Mouse (Mus musculus) granulocyte monocyte progenitor cell, adult 5-6 weeks (primary cell): ENCODE measurements around the gene Serpinb6b. TPM values are rescaled to one million over a fixed set of nuclear protein-coding genes. Genes with fewer than 3 reads are reported as not detected.

Source experiments
- ATAC-seq: replicated peaks from 2 replicates; pipeline ENCODE4 v1.8.0; 2016; ENCODE audit warnings: mild to moderate bottlenecking, moderate TSS enrichment, inconsistent platforms; ENCODE audit not compliant: poor library complexity, severe bottlenecking
- total RNA-seq, 2 experiments: library from RNA; stranded (forward) in 1 of 2; stranded (reverse) in 1 of 2; fragments of 200-712, 200-1000 nt in 1 of 2; fragments of >200 nt in 1 of 2; fragmentation: Nextera tagmentation in 1 of 2; gene quantifications; 2 replicates each; pipeline ENCODE4 v1.2.3; 2014 to 2017

The Serpinb6b gene
- total RNA-seq, 2 experiments from 2014 or later: 1.9 to 5.9 TPM

DNA sequence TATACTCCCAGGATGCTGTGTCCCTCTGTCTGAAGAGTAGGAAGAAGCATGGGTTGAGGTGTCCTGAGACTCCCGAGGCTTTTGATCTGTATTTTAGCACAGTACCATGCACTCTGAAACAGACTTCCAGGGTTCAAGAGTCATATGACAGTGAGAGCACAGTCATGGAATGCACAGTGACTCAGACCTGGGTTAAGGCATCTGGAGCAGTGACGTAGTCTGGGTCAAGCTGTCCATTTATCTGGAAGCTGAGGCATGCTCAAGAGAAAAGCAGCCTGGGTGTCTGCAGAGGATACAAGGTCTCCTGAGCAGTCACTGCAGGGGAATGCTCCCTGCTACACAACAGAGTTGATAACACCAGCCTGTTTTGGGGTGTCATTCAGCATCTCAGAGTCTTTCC lies 63.5 kb downstream of the Serpinb6b start:
- ATAC-seq: no peak

Other genes starting within 250 kb of the Serpinb6b start
- gene Mylk4, start 181.3 kb upstream of the Serpinb6b start, total RNA-seq (2014; fragmentation: Nextera tagmentation): not detected in 2 replicates
- gene Mylk4, start 181.3 kb upstream of the Serpinb6b start, total RNA-seq (2017): not detected in 2 replicates
- 27.1 and 44.0 TPM in 2 replicates for gene Wrnip1, start 163.2 kb upstream of the Serpinb6b start, total RNA-seq (2014; fragmentation: Nextera tagmentation)
- 42.0 and 48.3 TPM in 2 replicates for gene Wrnip1, start 163.2 kb upstream of the Serpinb6b start, total RNA-seq (2017)
- gene D930007J09Rik, start 162.4 kb upstream of the Serpinb6b start, total RNA-seq (2014; fragmentation: Nextera tagmentation): not detected in 2 replicates
- not detected in 2 replicates for gene D930007J09Rik, start 162.4 kb upstream of the Serpinb6b start, total RNA-seq (2017)
- gene Serpinb1a, start 114.0 kb upstream of the Serpinb6b start, total RNA-seq (2014; fragmentation: Nextera tagmentation): 232 and 310 TPM in 2 replicates
- 511 and 544 TPM in 2 replicates for gene Serpinb1a, start 114.0 kb upstream of the Serpinb6b start, total RNA-seq (2017)
- not detected in 2 replicates for gene Serpinb1c, start 67.0 kb upstream of the Serpinb6b start, total RNA-seq (2014; fragmentation: Nextera tagmentation)
- not detected in 2 replicates for gene Serpinb1c, start 67.0 kb upstream of the Serpinb6b start, total RNA-seq (2017)
- 4.8 and 5.0 TPM in 2 replicates for gene Serpinb9, start 38.0 kb downstream of the Serpinb6b start, total RNA-seq (2014; fragmentation: Nextera tagmentation)
- 3.2 and 4.2 TPM in 2 replicates for gene Serpinb9, start 38.0 kb downstream of the Serpinb6b start, total RNA-seq (2017)
- gene Serpinb9b, start 62.2 kb downstream of the Serpinb6b start, total RNA-seq (2014; fragmentation: Nextera tagmentation): not detected in 2 replicates
- not detected in 2 replicates for gene Serpinb9b, start 62.2 kb downstream of the Serpinb6b start, total RNA-seq (2017)
- gene Serpinb1b, start 113.4 kb downstream of the Serpinb6b start, total RNA-seq (2014; fragmentation: Nextera tagmentation): not detected in 2 replicates
- not detected in 2 replicates for gene Serpinb1b, start 113.4 kb downstream of the Serpinb6b start, total RNA-seq (2017)
- gene Serpinb9c, start 194.5 kb downstream of the Serpinb6b start, total RNA-seq (2014; fragmentation: Nextera tagmentation): not detected in 2 replicates
- gene Serpinb9c, start 194.5 kb downstream of the Serpinb6b start, total RNA-seq (2017): not detected in 2 replicates
- not detected in 2 replicates for gene Serpinb9d, start 227.8 kb downstream of the Serpinb6b start, total RNA-seq (2014; fragmentation: Nextera tagmentation)
- gene Serpinb9d, start 227.8 kb downstream of the Serpinb6b start, total RNA-seq (2017): not detected in 2 replicates